Mouse (Mus musculus) small intestine, adult 2 months (tissue): ENCODE measurements around the gene Osm.

Experiments
- CTCF ChIP-seq: fragments of 200-500 bp; IDR thresholded peaks from 2 replicates; pipeline ENCODE4 v1.5.1; 2012; ENCODE audit warnings: low read depth, mild to moderate bottlenecking, control low read depth, inconsistent platforms, low read length, moderate library complexity, mixed read lengths; ENCODE audit not compliant: insufficient replicate concordance, insufficient read length; ENCODE audit errors: extremely low read depth
- POLR2A ChIP-seq: fragments of 200-500 bp; IDR thresholded peaks from 2 replicates; pipeline ENCODE4 v1.6.1; 2012; ENCODE audit warnings: low read depth, mild to moderate bottlenecking, control low read depth, inconsistent platforms, low read length, moderate library complexity

DNA sequence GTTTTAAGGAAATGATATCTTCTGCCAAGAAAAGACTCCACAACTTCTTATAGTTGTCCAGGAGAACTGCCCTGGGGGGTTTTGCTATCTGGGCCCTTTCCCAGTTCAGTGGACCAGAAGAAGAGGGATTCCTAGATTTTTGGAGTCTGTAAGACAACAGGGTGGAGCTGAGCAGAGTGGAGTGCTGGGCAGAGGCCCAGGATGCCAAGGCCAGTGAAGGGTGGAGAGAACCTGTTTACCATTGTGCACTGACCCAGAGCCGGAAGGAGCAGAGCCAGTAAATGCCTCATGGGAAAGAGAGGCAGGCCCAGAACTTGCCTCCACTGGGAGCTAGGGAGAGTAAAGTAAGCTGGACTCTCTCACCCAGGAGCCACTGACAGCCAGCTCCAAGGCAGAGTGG is 38.5 kb upstream of the Osm start:
- TF ChIP-seq CTCF (no peak), POLR2A (no peak)
